Mouse (Mus musculus) thymus, adult 2 months (tissue): ENCODE data around the gene Elp1.

Experiments
- CTCF ChIP-seq: fragments of 200-500 bp; IDR thresholded peaks from 2 replicates; pipeline ENCODE4 v1.5.1; 2012; ENCODE audit warnings: mild to moderate bottlenecking, control low read depth, low read length, moderate library complexity, borderline replicate concordance; ENCODE audit not compliant: control insufficient read depth, poor library complexity, insufficient read depth; ENCODE audit errors: extremely low read depth
- POLR2A ChIP-seq: fragments of 200-500 bp; IDR thresholded peaks from 2 replicates; pipeline ENCODE4 v1.6.1; 2012; ENCODE audit warnings: mild to moderate bottlenecking, low read length, control low read depth, moderate library complexity; ENCODE audit not compliant: control insufficient read depth, poor library complexity, insufficient read depth; ENCODE audit errors: extremely low read depth

DNA sequence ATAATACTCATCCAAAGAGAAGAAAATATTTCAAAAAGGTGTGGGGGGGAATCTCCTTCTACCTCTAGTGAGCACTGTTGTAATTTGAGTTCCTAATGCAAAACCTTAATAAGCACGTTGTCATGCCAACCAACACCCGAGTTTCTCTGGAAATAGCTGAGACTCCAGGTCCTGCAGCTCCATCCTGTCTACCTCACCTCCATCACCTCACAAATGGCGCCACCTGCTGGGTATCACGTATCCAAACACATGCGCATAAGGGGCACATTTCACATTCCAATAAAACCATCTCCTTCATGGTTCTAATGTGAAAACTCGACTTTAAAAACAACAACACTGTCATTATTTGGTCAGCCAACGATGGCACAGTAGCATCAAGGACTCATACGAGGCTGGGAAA is 76.3 kb downstream of the Elp1 start:
- no peak for TF ChIP-seq CTCF
- no peak for TF ChIP-seq POLR2A
